Mouse (Mus musculus): ENCODE results near the gene Cadps. TPM values are rescaled to one million over a fixed set of nuclear protein-coding genes. Genes with fewer than 3 reads are reported as not detected.

Gene Cadps
- total and polyA plus RNA-seq, 3 experiments: 0.04 to 0.07 TPM; not detected in 1

DNA sequence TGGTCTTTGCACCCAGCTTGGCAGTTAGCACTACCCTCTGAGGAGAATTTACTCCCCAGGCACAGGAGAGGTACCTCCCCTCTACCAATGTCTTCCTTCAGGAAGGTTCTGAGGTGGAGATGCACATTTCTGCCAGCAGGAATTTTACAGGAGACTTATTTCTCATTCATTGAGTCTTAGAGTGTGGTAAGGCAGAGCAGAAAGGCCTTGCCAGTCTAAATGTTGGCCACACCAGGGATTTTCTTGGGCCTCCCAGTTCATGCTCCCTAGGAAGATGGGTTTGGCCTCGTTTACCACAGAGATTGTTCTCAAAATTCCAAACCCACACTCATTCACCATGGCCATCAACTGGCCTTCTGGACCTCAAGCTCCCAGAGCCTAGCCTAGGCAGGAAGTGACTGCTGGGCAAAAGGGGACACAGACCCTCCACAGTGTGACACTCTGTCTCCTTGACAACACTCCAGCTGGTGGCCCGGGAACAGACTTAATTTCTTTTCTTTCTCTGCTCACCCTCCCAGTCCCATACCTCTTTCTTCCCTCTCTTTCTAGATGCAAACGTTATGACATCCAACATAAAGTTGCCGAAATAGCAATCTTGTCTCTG, 434.6 kb downstream of the Cadps start:
- Histone ChIP-seq H3K4me1 (ENCODE audit: control insufficient read depth in 1 of 2, insufficient read depth in 2 of 2) (peaks cover 0 to 20% of the 10 kb centered on the region in 2 experiments; a peak in 2 of 4 replicates), H3K36me3 (replicated peaks in 1 of 2; ENCODE audit: control insufficient read depth in 1 of 2, insufficient read depth in 1 of 2, low read length in 1 of 2) (no peaks in the 10 kb centered on the region), H3K27ac (ENCODE audit: insufficient read depth, low read depth) (no peak overlapping the region), H3K79me2 (replicated peaks; ENCODE audit: control insufficient read depth, extremely low read depth, insufficient read depth, poor library complexity, severe bottlenecking) (no peaks in the 10 kb centered on the region), H3K9me3 (replicated peaks; ENCODE audit: low read length) (no peaks in the 10 kb centered on the region), H3K9ac (ENCODE audit: insufficient read depth, low read depth) (no peak overlapping the region), H3K4me2 (ENCODE audit: insufficient read depth, low read depth, poor library complexity, severe bottlenecking) (no peak overlapping the region), H3K27me3 (replicated peaks) (no peaks in the 10 kb centered on the region), H3K4me3 (replicated peaks in 1 of 3; ENCODE audit: low read depth in 2 of 3, low read length in 2 of 3, poor library complexity in 1 of 3) (no peak overlapping the region)
- DNase-seq (ENCODE audit: extremely low read depth): no peak
- in situ Hi-C loops (cut with MboI; ENCODE audit: low pct_ligation_motif_present, low pct_unique_long_range_greater_than_20kb, low sequenced_read_pairs) (no loop called here), dilution Hi-C loops (cut with MboI; ENCODE audit: extremely low pct_ligation_motif_present, extremely low pct_unique_long_range_greater_than_20kb, low sequenced_read_pairs) (no loop called here)
- TF ChIP-seq TBP (conservative IDR thresholded peaks at IDR 0.05; ENCODE audit: low read depth, low read length) (no peak), ETS1 (conservative IDR thresholded peaks at IDR 0.05; ENCODE audit: low read depth, low read length) (no peak), SIN3A (IDR thresholded peaks at IDR 0.05; ENCODE audit: low read length) (no peak), JUND (conservative IDR thresholded peaks at IDR 0.05; ENCODE audit: low read depth, low read length) (no peak), SMC3 (IDR thresholded peaks at IDR 0.05; ENCODE audit: low read depth, low read length) (no peak), HCFC1 (IDR thresholded peaks at IDR 0.05; ENCODE audit: low read depth, low read length) (no peak), USF2 (conservative IDR thresholded peaks at IDR 0.05; ENCODE audit: low read depth, low read length) (no peak), ZMIZ1 (IDR thresholded peaks at IDR 0.05; ENCODE audit: low read depth, low read length) (no peak), EP300 (IDR thresholded peaks at IDR 0.05; ENCODE audit: low read length) (no peak), MYC (IDR thresholded peaks at IDR 0.05; ENCODE audit: low read depth, low read length) (no peak), KAT2A (IDR thresholded peaks at IDR 0.05; ENCODE audit: insufficient replicate concordance, low read length) (no peak), POLR2AphosphoS2 (IDR thresholded peaks at IDR 0.05; ENCODE audit: low read depth, low read length) (no peak), MAX (IDR thresholded peaks at IDR 0.05; ENCODE audit: low read length) (no peak)

DNA sequence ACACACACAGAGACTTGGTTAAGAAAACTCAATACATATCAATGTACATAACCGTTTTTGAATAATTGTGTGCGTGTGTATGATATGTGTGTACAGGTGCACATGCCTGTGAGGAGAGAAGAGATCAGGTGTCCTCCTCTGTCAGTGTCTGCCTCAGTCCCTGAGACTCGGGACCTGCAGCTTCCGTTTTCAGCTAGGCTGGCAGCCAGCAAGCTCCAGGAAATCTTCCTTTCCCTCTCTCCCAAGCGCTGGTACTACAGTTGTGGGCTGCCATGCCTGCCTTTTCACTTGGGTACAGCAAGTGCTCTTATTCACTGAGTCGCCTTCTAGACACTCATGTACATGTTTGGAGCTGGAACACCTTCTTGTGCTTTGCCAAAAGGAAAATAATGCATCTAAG, 435.7 kb downstream of the Cadps start:
- dilution Hi-C loops (cut with MboI; ENCODE audit: extremely low pct_ligation_motif_present, extremely low pct_unique_long_range_greater_than_20kb, low sequenced_read_pairs): no loop called here
- no peaks in the 10 kb centered on the region for H3K36me3 ChIP-seq (replicated peaks in 1 of 2; ENCODE audit: control insufficient read depth in 1 of 2, insufficient read depth in 1 of 2, low read length in 1 of 2)
- no peaks in the 10 kb centered on the region for H3K27me3 ChIP-seq (replicated peaks)
- H3K9me3 ChIP-seq (replicated peaks; ENCODE audit: low read length): no peaks in the 10 kb centered on the region
- H3K79me2 ChIP-seq (replicated peaks; ENCODE audit: control insufficient read depth, extremely low read depth, insufficient read depth, poor library complexity, severe bottlenecking): no peaks in the 10 kb centered on the region
- H3K9ac ChIP-seq (ENCODE audit: insufficient read depth, low read depth): no peak overlapping the region
- in situ Hi-C loops (cut with MboI; ENCODE audit: low pct_ligation_motif_present, low pct_unique_long_range_greater_than_20kb, low sequenced_read_pairs): no loop called here
- DNase-seq (ENCODE audit: extremely low read depth): no peak
- peaks cover 0 to 14% of the 10 kb centered on the region in 2 experiments; a peak in 2 of 4 replicates for H3K4me1 ChIP-seq (ENCODE audit: control insufficient read depth in 1 of 2, insufficient read depth in 2 of 2)
- H3K4me3 ChIP-seq (replicated peaks in 1 of 3; ENCODE audit: low read depth in 2 of 3, low read length in 2 of 3, poor library complexity in 1 of 3): no peak overlapping the region
- H3K4me2 ChIP-seq (ENCODE audit: insufficient read depth, low read depth, poor library complexity, severe bottlenecking): peak overlapping the region; percentile 21; the same call in 1 of the 2 replicates
- no peak overlapping the region for H3K27ac ChIP-seq (ENCODE audit: insufficient read depth, low read depth)
- no peak for TF ChIP-seq TCF12 (IDR thresholded peaks at IDR 0.05; ENCODE audit: low read depth, low read length)
- no peak for TF ChIP-seq MXI1 (IDR thresholded peaks at IDR 0.05; ENCODE audit: low read depth, low read length)
- TF ChIP-seq EP300 (IDR thresholded peaks at IDR 0.05; ENCODE audit: low read length): no peak
- TF ChIP-seq RAD21 (IDR thresholded peaks at IDR 0.05; ENCODE audit: low read depth, low read length): no peak
- no peak for TF ChIP-seq NELFE (IDR thresholded peaks at IDR 0.05; ENCODE audit: low read depth, low read length)
- TF ChIP-seq E2F4 (IDR thresholded peaks at IDR 0.05; ENCODE audit: insufficient replicate concordance, low read depth, low read length): no peak
- TF ChIP-seq UBTF (IDR thresholded peaks at IDR 0.05; ENCODE audit: low read depth, low read length): no peak
- TF ChIP-seq MEF2A (IDR thresholded peaks at IDR 0.05; ENCODE audit: borderline replicate concordance, low read depth, low read length): no peak
- TF ChIP-seq GABPA (IDR thresholded peaks at IDR 0.05; ENCODE audit: insufficient replicate concordance, low read depth, low read length): no peak
- no peak for TF ChIP-seq ELF1 (IDR thresholded peaks at IDR 0.05; ENCODE audit: low read depth, low read length)
- TF ChIP-seq MYC (IDR thresholded peaks at IDR 0.05; ENCODE audit: low read depth, low read length): no peak
- TF ChIP-seq POLR2A (IDR thresholded peaks at IDR 0.05; ENCODE audit: low read depth, low read length): no peak
- TF ChIP-seq USF1 (IDR thresholded peaks at IDR 0.05; ENCODE audit: low read depth, low read length): no peak
- no peak for TF ChIP-seq ETS1 (conservative IDR thresholded peaks at IDR 0.05; ENCODE audit: low read depth, low read length)
- TF ChIP-seq ZC3H11A (IDR thresholded peaks at IDR 0.05; ENCODE audit: low read depth, low read length): no peak
- no peak for TF ChIP-seq HCFC1 (IDR thresholded peaks at IDR 0.05; ENCODE audit: low read depth, low read length)
- TF ChIP-seq MAZ (IDR thresholded peaks at IDR 0.05; ENCODE audit: low read depth, low read length): no peak
- TF ChIP-seq JUND (conservative IDR thresholded peaks at IDR 0.05; ENCODE audit: low read depth, low read length): no peak
- no peak for TF ChIP-seq USF2 (conservative IDR thresholded peaks at IDR 0.05; ENCODE audit: low read depth, low read length)
- no peak for TF ChIP-seq CTCF (conservative IDR thresholded peaks at IDR 0.05 in 1 of 2, IDR thresholded peaks at IDR 0.05 in 1 of 2; ENCODE audit: low read depth in 2 of 2, low read length in 2 of 2)
